Mouse (Mus musculus): ENCODE data around the gene Hsph1. TPM values are rescaled to one million over a fixed set of nuclear protein-coding genes. Genes with fewer than 3 reads are reported as not detected.

Hsph1 gene
- polyA plus RNA-seq, 1 experiment from 2014 or later: 117 TPM

DNA sequence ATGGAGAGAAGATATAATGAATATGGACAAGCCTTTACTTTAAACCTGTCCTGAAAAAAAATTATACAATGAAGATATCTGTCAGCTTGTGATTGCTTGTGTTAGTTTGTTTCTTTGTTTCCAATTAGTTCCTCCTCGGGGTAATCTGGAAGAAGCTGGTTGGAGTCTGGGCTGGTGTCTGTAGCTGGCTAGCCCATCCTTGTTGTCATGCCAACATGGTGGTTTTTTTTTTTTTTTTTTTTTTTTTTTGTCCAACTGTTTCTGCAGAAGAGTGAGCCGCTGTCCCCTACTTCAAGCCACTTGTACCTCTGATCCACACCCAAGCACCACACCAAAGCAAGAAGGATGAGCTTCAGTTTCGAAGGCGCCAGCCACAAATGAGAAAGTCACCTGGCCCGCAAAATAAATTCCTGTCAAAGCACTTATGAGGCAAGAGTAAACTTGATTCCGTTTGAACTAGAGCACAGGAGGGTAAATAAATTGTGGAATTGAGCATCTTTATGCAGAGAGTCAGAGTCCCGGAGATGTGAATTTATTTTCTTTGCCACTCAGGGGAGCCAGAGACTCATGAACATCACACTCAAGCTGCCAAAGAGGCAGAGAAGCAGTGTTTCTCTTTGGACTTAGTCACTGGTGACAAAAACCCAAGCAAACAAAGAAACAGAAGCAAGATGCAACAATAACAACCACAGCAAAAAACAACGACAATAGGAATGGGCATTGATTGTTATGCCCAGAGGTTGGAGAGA, 11.4 kb upstream of the Hsph1 start:
- H3K4me2 ChIP-seq (ENCODE audit: low read length): no peak overlapping the region
- 0 out of 2 replicates have a peak, but pooled peaks cover 2% of the 10 kb centered on the region for H3K4me1 ChIP-seq (replicated peaks; ENCODE audit: control insufficient read depth, insufficient read depth, low read length)
- no peaks in the 10 kb centered on the region for H3K9me3 ChIP-seq (ENCODE audit: control insufficient read depth, low read length)
- H3K9ac ChIP-seq (replicated peaks; ENCODE audit: low read depth, low read length): no peak overlapping the region
- no peak overlapping the region for H3K4me3 ChIP-seq (replicated peaks; ENCODE audit: low read length)
- no peaks in the 10 kb centered on the region for H3K36me3 ChIP-seq (ENCODE audit: control insufficient read depth, insufficient read depth)
- WGBS: 70% methylated on average over 8 of the region's 8 CpGs
- no peaks in the 10 kb centered on the region for H3K27me3 ChIP-seq (replicated peaks; ENCODE audit: control insufficient read depth, insufficient read depth, low read length)
- ATAC-seq: no peak
- H3K27ac ChIP-seq (ENCODE audit: low read length): no peak overlapping the region

DNA sequence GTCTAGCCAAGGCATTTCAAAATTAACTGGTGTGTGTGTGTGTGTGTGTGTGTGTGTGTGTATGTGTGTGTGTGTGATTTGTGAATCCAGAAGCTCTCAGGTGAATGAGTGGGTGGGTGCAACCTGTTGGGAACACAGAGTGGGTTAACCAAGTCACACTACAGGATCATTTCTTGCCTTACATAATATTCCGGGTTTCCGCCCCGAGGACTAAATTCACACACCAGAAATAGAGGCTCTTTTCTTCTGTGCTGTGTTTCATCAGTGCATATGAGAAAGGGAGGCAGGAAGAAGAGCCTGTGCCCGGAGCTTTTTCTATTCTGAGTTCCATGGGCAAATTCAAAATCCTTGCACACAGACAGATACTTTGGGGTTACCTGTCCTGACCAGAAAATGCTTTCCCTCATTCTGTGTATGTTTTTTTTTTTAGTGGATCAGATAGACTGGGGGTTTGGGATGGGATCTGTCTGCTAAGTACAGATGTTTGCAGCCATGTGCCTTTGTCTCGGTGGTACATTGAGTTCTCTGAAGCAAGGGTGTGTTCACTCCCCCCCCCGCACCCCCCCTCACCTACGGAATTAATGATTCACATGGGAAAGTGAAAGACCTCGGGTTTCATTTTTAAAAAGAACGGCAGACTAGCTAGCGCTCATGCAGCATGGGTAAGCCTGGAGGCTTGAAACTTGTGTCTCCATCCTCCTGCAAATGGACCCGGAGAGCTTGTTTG, 6.8 kb upstream of the Hsph1 start:
- Histone ChIP-seq H3K36me3 (ENCODE audit: control insufficient read depth, insufficient read depth) (no peaks in the 10 kb centered on the region), H3K4me1 (replicated peaks; ENCODE audit: control insufficient read depth, insufficient read depth, low read length) (0 out of 2 replicates have a peak, but pooled peaks cover 1% of the 10 kb centered on the region), H3K4me3 (replicated peaks; ENCODE audit: low read length) (no peak overlapping the region), H3K9me3 (ENCODE audit: control insufficient read depth, low read length) (no peaks in the 10 kb centered on the region), H3K9ac (replicated peaks; ENCODE audit: low read depth, low read length) (no peak overlapping the region), H3K27me3 (replicated peaks; ENCODE audit: control insufficient read depth, insufficient read depth, low read length) (no peaks in the 10 kb centered on the region), H3K27ac (ENCODE audit: low read length) (no peak overlapping the region), H3K4me2 (ENCODE audit: low read length) (no peak overlapping the region)
- 85% methylated on average over 11 of the region's 11 CpGs for whole genome bisulfite sequencing
- ATAC-seq: no peak

- WGBS: 58% methylated on average over 6 of the region's 6 CpGs
- no peak overlapping the region for H3K4me2 ChIP-seq (ENCODE audit: low read length)
- H3K4me1 ChIP-seq (replicated peaks; ENCODE audit: control insufficient read depth, insufficient read depth, low read length): peaks cover 3% of the 10 kb centered on the region
- no peaks in the 10 kb centered on the region for H3K27me3 ChIP-seq (replicated peaks; ENCODE audit: control insufficient read depth, insufficient read depth, low read length)
- H3K9me3 ChIP-seq (ENCODE audit: control insufficient read depth, low read length): no peaks in the 10 kb centered on the region
- H3K36me3 ChIP-seq (ENCODE audit: control insufficient read depth, insufficient read depth): no peaks in the 10 kb centered on the region
- no peak overlapping the region for H3K27ac ChIP-seq (ENCODE audit: low read length)
- no peak for ATAC-seq
- H3K4me3 ChIP-seq (replicated peaks; ENCODE audit: low read length): no peak overlapping the region
- H3K9ac ChIP-seq (replicated peaks; ENCODE audit: low read depth, low read length): no peak overlapping the region
Measured at GRCm38 (mm10) chr5:149642366-149642765, 6.2 kb upstream of the Hsph1 start.

- H3K36me3 ChIP-seq (ENCODE audit: control insufficient read depth, insufficient read depth): no peaks in the 10 kb centered on the region
- H3K27me3 ChIP-seq (replicated peaks; ENCODE audit: control insufficient read depth, insufficient read depth, low read length): no peaks in the 10 kb centered on the region
- no peak overlapping the region for H3K4me2 ChIP-seq (ENCODE audit: low read length)
- no peak overlapping the region for H3K27ac ChIP-seq (ENCODE audit: low read length)
- H3K4me3 ChIP-seq (replicated peaks; ENCODE audit: low read length): no peak overlapping the region
- no peak overlapping the region for H3K9ac ChIP-seq (replicated peaks; ENCODE audit: low read depth, low read length)
- H3K4me1 ChIP-seq (replicated peaks; ENCODE audit: control insufficient read depth, insufficient read depth, low read length): peaks cover 5% of the 10 kb centered on the region
- no peaks in the 10 kb centered on the region for H3K9me3 ChIP-seq (ENCODE audit: control insufficient read depth, low read length)
- 89% methylated on average over 8 of the region's 8 CpGs for WGBS
- no peak for ATAC-seq
Measured at GRCm38 (mm10) chr5:149641277-149641892, 5.2 kb upstream of the Hsph1 start.

GRCm38 (mm10) chr5:149637306-149637705, 1.1 kb upstream of the Hsph1 start:
- H3K9me3 ChIP-seq (ENCODE audit: control insufficient read depth, low read length): no peaks in the 10 kb centered on the region
- H3K9ac ChIP-seq (replicated peaks; ENCODE audit: low read depth, low read length): peak overlapping the region; percentile 66
- WGBS: 42% methylated on average over 8 of the region's 8 CpGs
- no peak for ATAC-seq
- H3K27me3 ChIP-seq (replicated peaks; ENCODE audit: control insufficient read depth, insufficient read depth, low read length): no peaks in the 10 kb centered on the region
- peak overlapping the region; percentile 37; the same call in 1 of the 2 replicates for H3K27ac ChIP-seq (ENCODE audit: low read length)
- peaks cover 29% of the 10 kb centered on the region for H3K4me1 ChIP-seq (replicated peaks; ENCODE audit: control insufficient read depth, insufficient read depth, low read length)
- peak overlapping the region; percentile 84 for H3K4me2 ChIP-seq (ENCODE audit: low read length)
- peaks cover 9% of the 10 kb centered on the region; the same call in 1 of the 2 replicates for H3K36me3 ChIP-seq (ENCODE audit: control insufficient read depth, insufficient read depth)
- peak overlapping the region; percentile 57 for H3K4me3 ChIP-seq (replicated peaks; ENCODE audit: low read length)

- Histone ChIP-seq H3K27ac (ENCODE audit: low read length) (peak overlapping the region; percentile 90), H3K4me2 (ENCODE audit: low read length) (peak overlapping the region; percentile 84), H3K27me3 (replicated peaks; ENCODE audit: control insufficient read depth, insufficient read depth, low read length) (no peaks in the 10 kb centered on the region), H3K36me3 (ENCODE audit: control insufficient read depth, insufficient read depth) (peaks cover 16% of the 10 kb centered on the region), H3K4me1 (replicated peaks; ENCODE audit: control insufficient read depth, insufficient read depth, low read length) (peaks cover 29% of the 10 kb centered on the region), H3K9ac (replicated peaks; ENCODE audit: low read depth, low read length) (peak overlapping the region; percentile 80), H3K4me3 (replicated peaks; ENCODE audit: low read length) (peak overlapping the region; percentile 57), H3K9me3 (ENCODE audit: control insufficient read depth, low read length) (no peaks in the 10 kb centered on the region)
- under 1% methylated on average over 24 of the region's 24 CpGs for WGBS
- ATAC-seq: no peak
Measured at GRCm38 (mm10) chr5:149635556-149635955, 620 bp downstream of the Hsph1 start.

DNA sequence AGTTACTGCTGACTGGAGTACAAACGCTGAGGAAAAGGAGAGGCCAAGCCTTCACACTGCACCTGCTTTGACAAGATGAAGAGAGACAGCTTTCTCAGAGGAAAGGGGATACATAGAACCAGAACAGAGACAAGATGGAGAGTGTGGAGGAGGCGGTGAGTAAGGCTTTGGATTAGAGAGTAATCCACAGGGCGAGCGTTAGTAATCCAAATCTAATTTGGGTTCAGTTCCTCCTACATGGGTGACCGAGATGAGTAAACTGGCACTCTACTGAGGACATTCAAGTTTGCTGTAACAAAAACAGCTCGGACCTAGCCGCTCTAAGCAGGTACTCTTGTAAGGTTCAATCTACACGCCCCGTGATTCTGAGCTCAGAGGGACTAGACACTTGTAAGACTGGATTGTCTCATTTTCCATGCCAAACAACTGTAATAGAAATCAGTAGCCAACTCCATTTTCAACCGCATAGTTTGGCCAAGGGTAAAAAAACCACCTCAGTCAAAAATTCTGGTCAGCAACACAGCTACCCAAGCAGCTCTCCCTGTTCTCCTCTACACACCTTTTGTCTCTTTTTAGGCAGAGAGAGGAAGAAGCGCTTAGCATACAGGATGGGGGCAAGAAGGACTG, 1.7 kb downstream of the Hsph1 start:
- ATAC-seq: no peak
- no peaks in the 10 kb centered on the region for H3K9me3 ChIP-seq (ENCODE audit: control insufficient read depth, low read length)

GRCm38 (mm10) chr5:149625547-149625946, 10.6 kb downstream of the Hsph1 start:
- ATAC-seq: no peak
- no peaks in the 10 kb centered on the region for H3K4me1 ChIP-seq (replicated peaks; ENCODE audit: control insufficient read depth, insufficient read depth, low read length)
- peaks cover 66% of the 10 kb centered on the region for H3K36me3 ChIP-seq (ENCODE audit: control insufficient read depth, insufficient read depth)
- no peaks in the 10 kb centered on the region for H3K27me3 ChIP-seq (replicated peaks; ENCODE audit: control insufficient read depth, insufficient read depth, low read length)
- no peak overlapping the region for H3K9ac ChIP-seq (replicated peaks; ENCODE audit: low read depth, low read length)
- H3K4me3 ChIP-seq (replicated peaks; ENCODE audit: low read length): no peak overlapping the region
- no peaks in the 10 kb centered on the region for H3K9me3 ChIP-seq (ENCODE audit: control insufficient read depth, low read length)
- H3K4me2 ChIP-seq (ENCODE audit: low read length): no peak overlapping the region
- no peak overlapping the region for H3K27ac ChIP-seq (ENCODE audit: low read length)
- WGBS: 91% methylated on average over 3 of the region's 3 CpGs

More for the DNA sequence above, 1.7 kb downstream of the Hsph1 start:
- no peak overlapping the region for H3K27ac ChIP-seq (ENCODE audit: low read length)
- H3K4me3 ChIP-seq (replicated peaks; ENCODE audit: low read length): peak overlapping the region; percentile 57
- H3K9ac ChIP-seq (replicated peaks; ENCODE audit: low read depth, low read length): peak overlapping the region; percentile 80
- H3K27me3 ChIP-seq (replicated peaks; ENCODE audit: control insufficient read depth, insufficient read depth, low read length): no peaks in the 10 kb centered on the region
- WGBS: 62% methylated on average over 11 of the region's 11 CpGs
- peaks cover 24% of the 10 kb centered on the region for H3K36me3 ChIP-seq (ENCODE audit: control insufficient read depth, insufficient read depth)
- H3K4me2 ChIP-seq (ENCODE audit: low read length): peak overlapping the region; percentile 84
- peaks cover 29% of the 10 kb centered on the region for H3K4me1 ChIP-seq (replicated peaks; ENCODE audit: control insufficient read depth, insufficient read depth, low read length)

Data from forebrain, embryonic 16.5 days (tissue).